Mouse (Mus musculus) brain, embryonic 14.5 days (tissue): ENCODE results near the gene Angel2. TPM values are rescaled to one million over a fixed set of nuclear protein-coding genes. Genes with fewer than 3 reads are reported as not detected.
"Not testable (repeated sequence)": the region's sequence is repeated elsewhere in the genome, so short reads cannot be mapped to it uniquely, and the experiment has no call there.

Experiments used
- DNase-seq: peaks from one replicate; pipeline ENCODE4 v3.0.0-alpha.2; 2011; ENCODE audit warnings: low read depth
- CTCF ChIP-seq: fragments of 200-500 bp; IDR thresholded peaks from 2 replicates; pipeline ENCODE4 v1.5.1; 2012; ENCODE audit warnings: inconsistent platforms, mild to moderate bottlenecking, moderate library complexity, borderline replicate concordance; ENCODE audit not compliant: insufficient read depth, insufficient read length; ENCODE audit errors: extremely low read depth
- POLR2A ChIP-seq: fragments of 200-500 bp; IDR thresholded peaks from 2 replicates; pipeline ENCODE4 v1.6.1; 2012; ENCODE audit warnings: mild to moderate bottlenecking, inconsistent platforms, borderline replicate concordance; ENCODE audit not compliant: poor library complexity, insufficient read depth, insufficient read length, severe bottlenecking; ENCODE audit errors: extremely low read depth
- polyA plus RNA-seq: library from polyadenylated mRNA; depleted of rRNA; stranded (reverse); fragments of >200 nt; gene quantifications from 2 replicates; pipeline ENCODE4 v1.2.3, GENCODE M21; 2012; rRNA removed

The Angel2 gene
- polyA plus RNA-seq: 51.8 and 63.2 TPM in 2 replicates

DNA sequence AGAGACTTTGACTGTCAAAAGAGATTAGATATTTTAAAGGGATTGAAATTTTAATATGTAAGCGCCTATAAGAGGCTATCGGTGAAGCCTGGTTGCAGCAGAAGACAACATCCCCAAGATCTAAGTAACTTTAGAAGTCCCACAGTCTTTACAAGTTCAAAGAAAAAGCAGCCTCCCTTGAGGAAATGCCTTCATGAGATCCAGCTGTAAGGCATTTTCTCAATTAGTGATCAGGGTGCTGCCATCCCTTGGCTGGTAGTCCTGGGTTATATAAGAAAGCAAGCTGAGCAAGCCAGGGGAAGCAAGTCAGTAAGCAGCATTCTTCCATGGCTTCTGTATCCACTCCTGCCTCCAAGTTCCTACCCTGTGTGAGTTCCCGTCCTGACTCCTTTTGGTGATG is at the start of gene Angel2:
TSS of gene Angel2 (plus strand) at position 301 of the 400 bp plus-strand sequence.
- DNase-seq: not testable (repeated sequence)

DNA sequence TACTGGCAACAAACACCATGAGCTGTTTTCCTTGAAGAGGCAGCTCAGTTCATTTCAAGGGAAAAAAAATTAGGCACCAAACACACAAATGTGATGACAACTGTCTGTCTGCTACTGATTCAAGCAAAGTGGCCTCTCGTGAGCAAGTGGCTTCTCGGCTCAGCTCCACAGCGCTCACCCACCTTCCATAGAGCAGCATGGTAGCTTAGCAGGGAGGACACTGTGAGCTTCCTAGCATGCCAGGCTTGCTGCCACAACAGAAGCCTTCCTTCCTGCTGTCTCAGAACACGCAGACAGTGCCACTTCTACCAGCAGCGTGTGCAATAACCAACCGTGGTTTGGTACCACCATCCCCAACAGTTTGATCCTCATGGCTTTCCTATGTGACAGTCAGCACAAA is 49.2 kb upstream of the Angel2 start:
- DNase-seq: no peak

DNA sequence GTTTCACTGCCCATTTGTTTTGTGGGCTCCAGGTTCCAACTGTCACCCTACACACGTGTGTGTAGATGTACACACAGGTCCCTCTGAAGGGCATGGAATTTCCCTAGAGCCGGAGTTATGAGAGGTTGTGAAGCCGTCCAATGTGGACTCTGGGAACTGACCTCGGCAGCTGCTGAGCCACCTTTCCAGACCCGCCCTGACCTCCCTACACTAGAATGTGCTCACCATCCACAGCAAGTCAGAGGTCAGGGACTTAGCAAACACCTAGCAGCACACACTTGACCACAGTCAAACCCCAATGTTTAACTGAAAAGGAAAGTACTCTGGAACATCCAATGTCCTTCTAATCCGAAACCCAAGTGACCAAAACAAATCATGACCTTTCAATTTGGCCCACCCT is 44.3 kb upstream of the Angel2 start:
- DNase-seq: no peak
- no peak for TF ChIP-seq POLR2A

More for the DNA sequence above, 49.2 kb upstream of the Angel2 start:
- TF ChIP-seq CTCF: no peak
- no peak for TF ChIP-seq POLR2A

DNA sequence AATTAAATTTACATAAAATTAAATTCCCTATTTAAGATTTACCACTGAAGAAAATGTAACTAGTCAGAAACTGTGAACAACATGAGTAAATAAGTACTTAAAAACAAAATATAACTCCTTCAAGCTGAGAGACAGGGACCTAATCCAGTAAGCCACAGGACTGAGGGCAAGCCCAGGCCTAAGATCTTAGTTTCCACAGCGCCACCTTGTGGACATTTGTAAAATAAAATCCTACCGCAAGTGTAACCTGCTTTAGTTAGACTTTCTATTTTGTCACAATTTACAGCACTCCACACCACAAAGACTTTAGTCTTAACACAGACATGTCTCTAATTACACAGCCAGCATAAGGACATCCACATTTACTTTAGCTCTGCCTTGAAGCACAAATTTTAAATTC is 43.5 kb upstream of the Angel2 start:
- DNase-seq: peak; percentile 87
- TF ChIP-seq POLR2A (no peak), CTCF (peak; percentile 70; the same call in 1 of the 2 replicates)

DNA sequence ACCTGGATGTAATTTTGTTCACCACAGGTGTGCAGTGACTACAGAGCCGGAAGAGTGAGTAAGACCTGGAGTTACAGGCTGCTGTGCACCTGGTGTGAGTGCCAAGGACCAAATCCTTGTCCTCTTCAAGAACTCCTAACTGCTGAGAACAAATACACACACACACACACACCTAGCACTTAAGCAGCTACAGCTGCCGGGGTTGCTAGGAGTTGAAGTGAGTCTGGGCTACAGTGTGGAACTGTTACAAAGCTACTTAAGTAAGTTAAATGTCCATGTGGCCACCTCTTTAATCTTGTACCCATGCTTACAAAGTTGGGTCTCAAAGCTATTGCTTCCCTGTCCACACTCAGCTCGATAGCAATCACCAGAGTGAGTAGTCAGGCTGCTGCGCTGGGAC is 38.9 kb upstream of the Angel2 start:
- TF ChIP-seq CTCF: no peak
- TF ChIP-seq POLR2A: no peak
- no peak for DNase-seq

DNA sequence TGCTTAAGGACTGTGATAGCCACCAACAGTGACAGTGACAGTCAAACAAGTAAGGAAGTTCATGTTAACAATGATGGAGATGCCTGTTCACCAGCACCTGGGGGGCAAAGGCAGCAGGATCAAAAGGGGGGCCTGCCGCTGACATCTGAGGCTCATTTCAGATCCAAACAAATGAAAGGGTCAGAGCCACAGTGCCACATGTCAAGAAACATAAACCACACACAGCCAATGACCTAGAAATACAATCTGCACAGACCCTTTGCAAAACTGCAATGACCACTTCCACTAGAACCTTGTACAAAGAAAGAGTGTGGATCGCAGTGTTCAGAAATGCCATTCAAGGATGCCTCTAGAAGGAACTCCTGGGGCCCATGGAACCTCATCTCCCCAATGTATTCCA is 36.9 kb upstream of the Angel2 start:
- TF ChIP-seq CTCF: no peak
- TF ChIP-seq POLR2A: no peak
- no peak for DNase-seq

DNA sequence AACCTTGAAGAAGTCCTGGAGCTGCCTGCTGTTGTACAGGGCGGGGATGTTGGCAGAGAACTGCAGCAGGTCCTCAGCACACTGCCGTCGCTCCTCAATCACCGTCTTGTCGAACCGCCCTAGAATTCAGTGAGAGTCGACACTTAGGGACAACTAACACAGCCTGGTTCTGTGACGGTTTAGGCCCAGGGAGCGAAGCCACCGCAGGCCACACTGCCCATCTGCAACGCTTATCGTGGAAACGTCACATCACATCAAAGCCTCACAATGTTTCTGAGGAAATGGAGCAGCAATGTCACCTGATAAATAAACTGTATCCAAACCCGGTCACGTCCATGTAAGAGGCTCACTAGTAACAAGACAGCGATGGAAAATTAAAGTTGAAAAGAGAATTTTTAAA is 36.3 kb upstream of the Angel2 start:
- no peak for TF ChIP-seq POLR2A
- no peak for TF ChIP-seq CTCF

DNA sequence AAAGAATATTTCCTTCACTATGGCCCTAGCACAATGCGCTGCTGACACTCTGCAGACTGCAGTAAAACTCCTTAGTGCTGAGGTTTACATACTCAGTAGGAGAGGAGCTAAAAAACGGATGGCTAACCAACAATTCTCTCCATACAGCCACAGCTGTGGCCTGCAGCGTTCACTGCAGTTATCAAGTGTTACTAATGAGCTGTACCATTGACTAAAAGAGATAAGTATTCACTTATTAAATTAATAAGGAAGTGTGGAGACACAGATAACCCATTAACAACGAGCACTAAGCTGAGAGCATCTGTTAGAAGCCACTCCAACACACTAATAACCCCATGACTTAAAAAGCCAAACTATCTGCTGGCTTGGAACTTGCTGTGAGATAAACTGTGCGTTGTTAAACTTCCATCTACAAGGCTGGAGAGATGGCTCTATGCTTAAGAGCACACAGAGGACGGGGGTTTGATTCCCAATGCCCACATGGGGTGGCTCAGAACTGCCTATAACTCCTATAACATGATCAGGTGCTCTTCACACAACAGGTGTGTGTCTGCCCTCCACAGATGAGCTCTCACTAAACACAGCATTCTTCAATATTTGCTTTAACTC is 31.2 kb upstream of the Angel2 start:
- TF ChIP-seq POLR2A (no peak), CTCF (no peak)
- DNase-seq: no peak

More for the DNA sequence above, 36.3 kb upstream of the Angel2 start:
- no peak for DNase-seq

DNA sequence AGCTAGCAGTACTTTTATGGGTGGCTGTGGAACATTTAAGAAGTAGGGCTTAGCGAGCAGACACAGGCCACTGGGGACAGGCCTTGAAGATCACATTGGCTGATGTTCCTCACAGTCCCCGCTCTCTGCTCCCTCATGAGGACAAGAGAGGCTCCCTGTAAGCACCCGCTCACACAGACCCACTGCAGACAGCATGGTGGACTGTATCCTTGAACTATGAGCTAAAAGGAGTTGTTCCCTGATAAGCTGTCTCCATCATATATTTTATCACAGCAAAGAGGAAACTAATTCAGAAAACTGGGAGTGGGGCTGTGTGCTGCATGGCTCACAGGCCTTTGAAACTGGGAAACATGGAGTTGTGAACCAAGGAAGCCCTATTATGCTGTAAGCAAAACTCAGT is 26.7 kb upstream of the Angel2 start:
- TF ChIP-seq POLR2A (no peak), CTCF (no peak)

DNA sequence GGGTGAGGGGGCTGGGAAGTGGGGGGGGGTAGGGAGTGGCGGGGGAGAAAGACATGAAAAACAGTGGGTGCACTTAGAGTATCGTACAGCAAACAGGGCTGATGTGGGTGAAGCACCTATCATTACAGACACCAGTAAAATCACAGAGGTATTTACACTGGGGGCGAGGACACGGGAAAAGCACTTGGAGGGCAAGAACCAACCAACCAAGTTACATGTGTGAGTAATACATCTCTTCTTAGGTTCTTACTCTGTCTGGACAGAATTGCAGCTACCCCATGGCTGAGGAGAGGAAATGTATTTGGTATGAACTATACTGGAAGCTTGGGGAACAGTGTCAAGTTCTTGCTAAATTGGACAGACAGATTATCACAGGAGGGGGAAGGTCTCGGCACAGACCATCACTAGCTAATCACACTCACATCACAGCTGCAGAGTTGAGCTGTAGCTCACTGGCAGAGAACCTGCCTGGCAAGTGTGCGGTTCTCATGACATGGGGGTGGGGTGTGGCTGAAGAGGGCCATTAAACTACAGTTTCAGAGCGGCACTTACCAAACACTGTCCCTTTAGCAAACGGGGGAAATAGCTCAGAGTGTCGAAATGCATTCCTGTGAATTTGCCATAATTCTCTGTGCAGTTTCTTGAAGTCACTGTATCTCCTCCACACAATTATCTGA is 25.9 kb upstream of the Angel2 start:
- no peak for DNase-seq
- no peak for TF ChIP-seq POLR2A
- TF ChIP-seq CTCF: no peak

More for the DNA sequence above, 26.7 kb upstream of the Angel2 start:
- DNase-seq: no peak

DNA sequence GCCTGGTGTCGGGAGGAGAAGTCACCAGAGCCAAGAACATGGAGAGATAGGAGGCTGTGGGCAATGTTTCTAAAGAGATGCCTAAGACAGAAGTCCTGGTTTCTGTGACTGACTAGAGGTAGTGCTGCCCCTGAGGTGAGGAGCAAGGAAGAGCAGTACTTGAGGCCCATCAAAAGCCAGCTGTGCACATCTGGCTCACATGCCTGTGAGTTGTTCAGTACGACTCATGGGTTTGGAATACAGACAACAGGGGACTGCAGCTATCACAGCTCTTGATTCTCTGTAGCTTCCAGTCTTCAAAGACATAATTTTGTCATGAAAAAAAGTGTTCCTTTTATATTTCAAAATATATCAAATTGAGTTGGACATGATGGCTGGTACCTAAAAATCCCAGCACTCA is 23.8 kb upstream of the Angel2 start:
- DNase-seq: no peak
- no peak for TF ChIP-seq CTCF
- no peak for TF ChIP-seq POLR2A

DNA sequence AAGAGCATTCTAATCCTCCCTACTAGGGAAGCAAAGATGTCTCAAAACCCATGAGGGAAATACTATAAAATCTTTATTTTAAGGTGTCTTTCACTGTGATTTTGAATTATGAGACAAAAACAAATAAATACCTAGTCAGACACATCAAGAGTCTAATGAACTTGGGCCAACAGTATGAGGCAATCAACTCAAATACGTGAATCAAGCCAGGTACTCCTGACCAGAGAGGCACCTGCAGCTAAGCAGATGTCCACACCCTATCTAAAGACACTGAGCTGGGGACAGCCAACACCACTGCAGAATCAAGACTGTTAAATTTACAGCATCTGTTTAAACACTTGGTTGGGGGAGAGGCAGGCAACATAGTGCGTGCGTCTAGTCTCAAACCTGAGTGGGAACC is 20.8 kb upstream of the Angel2 start:
- no peak for DNase-seq
- TF ChIP-seq POLR2A (no peak), CTCF (no peak)

DNA sequence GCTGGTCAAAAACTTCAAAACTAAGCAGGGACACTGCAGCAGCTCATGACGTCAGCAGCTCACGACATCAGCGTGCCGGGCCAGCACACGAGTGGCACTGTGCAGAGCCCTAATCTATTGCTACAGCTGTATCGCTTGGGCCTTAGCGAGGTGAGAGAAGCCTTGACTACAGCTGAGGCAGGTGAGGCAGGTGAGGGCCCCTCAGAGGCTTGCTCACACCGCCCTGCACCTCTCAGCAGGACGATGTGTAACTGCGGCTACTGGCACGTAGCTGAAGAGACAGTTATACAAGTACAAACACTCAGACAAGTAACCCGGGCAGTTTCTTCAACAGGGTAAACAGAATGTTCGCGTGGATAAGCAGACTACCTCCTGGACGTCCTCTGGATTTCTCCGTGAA is 20.2 kb upstream of the Angel2 start:
- TF ChIP-seq POLR2A: no peak
- no peak for TF ChIP-seq CTCF
- no peak for DNase-seq

DNA sequence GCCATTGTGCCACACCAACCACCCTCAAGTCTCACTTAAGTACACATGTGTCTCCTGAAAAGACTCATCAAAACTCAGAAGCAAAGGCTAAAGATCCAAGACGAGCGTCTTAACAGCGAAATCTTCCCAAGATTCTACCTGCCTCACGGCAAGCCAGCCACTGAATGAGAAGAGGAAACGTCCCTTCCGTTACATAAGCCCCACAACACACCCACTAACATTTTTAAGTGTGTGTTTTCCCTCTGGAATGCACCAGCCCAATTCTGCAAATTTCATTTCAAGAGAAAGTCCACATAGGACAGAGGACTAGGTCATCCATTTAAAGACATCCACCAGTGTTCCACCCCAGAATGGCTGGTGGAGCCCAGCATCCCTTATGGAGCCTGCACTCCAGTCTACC is 14.1 kb upstream of the Angel2 start:
- no peak for DNase-seq
- no peak for TF ChIP-seq CTCF
- TF ChIP-seq POLR2A: no peak
